ENCODE assay signal across 12 mouse cellular contexts in genomic region chr4:137609702-137610101, GRCm38 (mm10). TPM values are rescaled to one million over a fixed set of nuclear protein-coding genes. Genes with fewer than 3 reads are reported as not detected.
DNase-seq lines count a peak whose midpoint lies in the region; ATAC-seq and TF ChIP-seq lines count a peak whose summit lies in the region.
"Had no signal": no experiment of that assay in that cellular context is flagged by ENCODE, and none has a peak within 500 bp of the region (broad histone marks: within the 10 kb centered on the region; RNA-seq: fewer than 3 reads in every experiment).

No protein-coding gene starts in this region.

- 91% methylated on average over 7 of the region's 7 CpGs for WGBS in forebrain, embryonic 12.5 days
- WGBS in forebrain, postnatal 0 days, result 89% methylated on average over 7 of the region's 7 CpGs

- no peak for TF ChIP-seq CTCF in forebrain, postnatal 0 days (IDR thresholded peaks at IDR 0.05; ENCODE audit: low read depth)

- no peaks in the 10 kb centered on the region for H3K9me3 ChIP-seq in forebrain, embryonic 12.5 days
- no peaks in the 10 kb centered on the region for H3K9me3 ChIP-seq in forebrain, postnatal 0 days (ENCODE audit: low read length)
- H3K9me3 ChIP-seq: limb, embryonic 13.5 days had no signal

- H3K4me1 ChIP-seq in forebrain, embryonic 12.5 days, result no peaks in the 10 kb centered on the region
- H3K4me1 ChIP-seq in forebrain, postnatal 0 days (ENCODE audit: insufficient read depth), result no peaks in the 10 kb centered on the region
- H3K4me1 ChIP-seq: limb, embryonic 13.5 days had no signal

- no peak overlapping the region for H3K27ac ChIP-seq in forebrain, embryonic 12.5 days
- H3K27ac ChIP-seq in forebrain, postnatal 0 days (ENCODE audit: low read depth, low read length), result no peak overlapping the region
- H3K27ac ChIP-seq: hindbrain, embryonic 14.5 days; limb, embryonic 13.5 days had no signal

- DNase-seq in kidney, postnatal 36 days, result peak; percentile 12 to 22
- DNase-seq in kidney, adult 18-20 months, result no peak
- peak; percentile 41 for DNase-seq in thymus, postnatal 25 days
- DNase-seq in right cerebral cortex, postnatal 25 days, result no peak
- DNase-seq in forebrain, postnatal 0 days, result no peak
- DNase-seq: cerebellum, adult 11-12 months had no signal

- ATAC-seq in hematopoietic stem cell, adult 5-6 weeks (replicated peaks in 1 of 2; ENCODE audit: insufficient read depth in 1 of 2, low FRiP score in 2 of 2, low TSS enrichment in 1 of 2, low read depth in 1 of 2, poor library complexity in 2 of 2, severe bottlenecking in 2 of 2), result peak; percentile 82 to 87
- peak; percentile 89 for ATAC-seq in megakaryocyte progenitor cell, adult 5-6 weeks (replicated peaks; ENCODE audit: poor library complexity)
- ATAC-seq in forebrain, embryonic 12.5 days (ENCODE audit: low FRiP score), result no peak
- no peak for ATAC-seq in forebrain, postnatal 0 days

- no peak overlapping the region for H3K4me3 ChIP-seq in forebrain, embryonic 12.5 days (replicated peaks)
- no peak overlapping the region for H3K4me3 ChIP-seq in forebrain, postnatal 0 days (ENCODE audit: low read depth, low read length)
- H3K4me3 ChIP-seq: limb, embryonic 13.5 days had no signal

- no peak overlapping the region for H3K4me2 ChIP-seq in forebrain, embryonic 12.5 days
- no peak overlapping the region for H3K4me2 ChIP-seq in forebrain, postnatal 0 days (ENCODE audit: low read depth)
- H3K4me2 ChIP-seq: hindbrain, embryonic 14.5 days; limb, embryonic 13.5 days had no signal

- H3K27me3 ChIP-seq in forebrain, embryonic 12.5 days, result no peaks in the 10 kb centered on the region
- no peaks in the 10 kb centered on the region for H3K27me3 ChIP-seq in forebrain, postnatal 0 days (ENCODE audit: insufficient read depth, low read length)
- H3K27me3 ChIP-seq: limb, embryonic 13.5 days had no signal

- H3K9ac ChIP-seq in forebrain, embryonic 12.5 days, result no peak overlapping the region
- no peak overlapping the region for H3K9ac ChIP-seq in forebrain, postnatal 0 days
- H3K9ac ChIP-seq: hindbrain, embryonic 14.5 days; limb, embryonic 13.5 days had no signal

- peaks cover 95% of the 10 kb centered on the region for H3K36me3 ChIP-seq in forebrain, embryonic 12.5 days (replicated peaks)
- H3K36me3 ChIP-seq in forebrain, postnatal 0 days (ENCODE audit: insufficient read depth), result peaks cover 84% of the 10 kb centered on the region

RNA-seq across cellular contexts. Expression of gene Usp48, which starts 16.1 kb away (rescaled TPM):
- 140 and 171 TPM in 2 replicates for total RNA-seq in hematopoietic stem cell, adult 5-6 weeks (2017)
- 91.5 and 96.8 TPM in 2 replicates for total RNA-seq in megakaryocyte progenitor cell, adult 5-6 weeks (2015)
- total RNA-seq in megakaryocyte progenitor cell, adult 5-6 weeks (2017), result 107 and 151 TPM in 2 replicates
- 85.1 and 87.1 TPM in 2 replicates for polyA plus RNA-seq in forebrain, embryonic 12.5 days (2016; fragmentation: Nextera tagmentation; extraction: Ambion mirVana)
- 77.9 and 106 TPM in 2 replicates for total RNA-seq in forebrain, postnatal 0 days (2014; rRNA removed)
- polyA plus RNA-seq in forebrain, postnatal 0 days (2015; fragmentation: Nextera tagmentation; extraction: Ambion mirVana), result 33.5 and 51.8 TPM in 2 replicates

RNA-seq across cellular contexts. Expression of gene Ldlrad2, which starts 35.3 kb away (rescaled TPM):
- total RNA-seq in hematopoietic stem cell, adult 5-6 weeks (2017), result not detected in 2 replicates
- total RNA-seq in megakaryocyte progenitor cell, adult 5-6 weeks (2015), result not detected in 2 replicates
- total RNA-seq in megakaryocyte progenitor cell, adult 5-6 weeks (2017), result not detected in 2 replicates
- polyA plus RNA-seq in forebrain, embryonic 12.5 days (2016; fragmentation: Nextera tagmentation; extraction: Ambion mirVana), result not detected in 2 replicates
- not detected in 2 replicates for total RNA-seq in forebrain, postnatal 0 days (2014; rRNA removed)
- 0.52 TPM in 1 of 2 replicates, not detected in the other for polyA plus RNA-seq in forebrain, postnatal 0 days (2015; fragmentation: Nextera tagmentation; extraction: Ambion mirVana)
- polyA plus RNA-seq: hindbrain, embryonic 14.5 days; limb, embryonic 13.5 days; neural tube, embryonic 14.5 days had no signal

RNA-seq across cellular contexts. Expression of gene Rap1gap, which starts 54.8 kb away (rescaled TPM):
- 1.8 and 7.0 TPM in 2 replicates for total RNA-seq in hematopoietic stem cell, adult 5-6 weeks (2017)
- 1.5 and 1.7 TPM in 2 replicates for total RNA-seq in megakaryocyte progenitor cell, adult 5-6 weeks (2015)
- total RNA-seq in megakaryocyte progenitor cell, adult 5-6 weeks (2017), result 0.83 and 0.98 TPM in 2 replicates
- 7.3 and 8.6 TPM in 2 replicates for polyA plus RNA-seq in forebrain, embryonic 12.5 days (2016; fragmentation: Nextera tagmentation; extraction: Ambion mirVana)
- total RNA-seq in forebrain, postnatal 0 days (2014; rRNA removed), result 113 and 128 TPM in 2 replicates
- 63.9 and 74.3 TPM in 2 replicates for polyA plus RNA-seq in forebrain, postnatal 0 days (2015; fragmentation: Nextera tagmentation; extraction: Ambion mirVana)

Comparison
In these comparisons a context has a peak if more than half of its experiments do, and no peak if none do; other contexts are left out.
1. DNase-seq: peak in kidney, postnatal 36 days (2 of 2) and thymus, postnatal 25 days (single experiment); none in kidney, adult 18-20 months (single experiment), right cerebral cortex, postnatal 25 days (single experiment) and forebrain, postnatal 0 days (single experiment).
2. ATAC-seq: peak in hematopoietic stem cell, adult 5-6 weeks (2 of 2) and megakaryocyte progenitor cell, adult 5-6 weeks (single experiment); none in forebrain, embryonic 12.5 days (single experiment) and forebrain, postnatal 0 days (single experiment).
3. RNA of gene Rap1gap, which starts 54.8 kb away (total RNA-seq): 113 to 128 TPM in forebrain, postnatal 0 days; 1.8 to 7.0 TPM in hematopoietic stem cell, adult 5-6 weeks and 0.83 to 1.7 TPM in megakaryocyte progenitor cell, adult 5-6 weeks; every median in the first group is over 10 times any median in the second.